8 mouse cellular contexts compared by ENCODE assay signal in the genomic region with DNA sequence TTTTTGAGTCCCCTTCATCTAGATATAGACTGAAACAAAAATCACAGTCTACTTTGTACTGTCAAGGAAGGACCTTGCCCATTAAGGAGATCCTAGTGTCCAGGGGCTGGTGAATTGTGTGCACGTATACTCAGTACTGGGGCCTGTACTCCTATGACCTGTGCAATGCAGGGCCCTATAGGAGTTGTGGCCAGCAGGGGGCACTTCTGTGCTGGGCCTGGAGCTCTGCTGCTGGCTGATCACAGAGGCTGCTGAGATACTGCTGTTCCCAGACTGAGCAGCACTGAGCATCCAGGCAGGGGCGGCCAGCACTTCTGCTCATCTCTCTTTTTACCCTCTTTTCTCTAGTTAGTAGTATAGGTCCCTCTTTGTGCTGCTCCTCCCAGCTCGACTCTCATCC. TPM values are rescaled to one million over a fixed set of nuclear protein-coding genes. Genes with fewer than 3 reads are reported as not detected.
DNase-seq lines count a peak whose midpoint lies in the region; ATAC-seq and TF ChIP-seq lines count a peak whose summit lies in the region.

No protein-coding gene starts in this region.

- H3K4me1 ChIP-seq in CH12.LX (ENCODE audit: control insufficient read depth in 1 of 2, insufficient read depth in 2 of 2) = peaks cover 0 to 15% of the 10 kb centered on the region in 2 experiments; a peak in 2 of 4 replicates
- no peaks in the 10 kb centered on the region for H3K4me1 ChIP-seq in cerebellum, adult 2 months (ENCODE audit: control insufficient read depth, insufficient read depth, low read length)
- peaks cover 9% of the 10 kb centered on the region; the same call in 1 of the 2 replicates for H3K4me1 ChIP-seq in hindbrain, embryonic 10.5 days (replicated peaks)
- H3K4me1 ChIP-seq in lung, embryonic 15.5 days = peaks cover 21% of the 10 kb centered on the region; the same call in 1 of the 2 replicates

- no peaks in the 10 kb centered on the region for H3K79me2 ChIP-seq in CH12.LX (replicated peaks; ENCODE audit: control insufficient read depth, extremely low read depth, insufficient read depth, poor library complexity, severe bottlenecking)

- ATAC-seq in lung, embryonic 15.5 days (ENCODE audit: borderline replicate concordance, extremely low read depth, low FRiP score, low TSS enrichment) = peak; percentile 63

- H3K9ac ChIP-seq in CH12.LX (ENCODE audit: insufficient read depth, low read depth) = no peak overlapping the region
- no peak overlapping the region for H3K9ac ChIP-seq in lung, embryonic 15.5 days

- peaks cover 59% of the 10 kb centered on the region for H3K27me3 ChIP-seq in CH12.LX (replicated peaks)
- no peaks in the 10 kb centered on the region for H3K27me3 ChIP-seq in cerebellum, adult 2 months (ENCODE audit: control insufficient read depth, insufficient read depth, low read length)
- H3K27me3 ChIP-seq in hindbrain, embryonic 10.5 days (ENCODE audit: insufficient read depth, poor library complexity, severe bottlenecking) = peaks cover 62% of the 10 kb centered on the region
- H3K27me3 ChIP-seq in lung, embryonic 15.5 days = no peaks in the 10 kb centered on the region

- peak; percentile 75 for TF ChIP-seq RAD21 in CH12.LX (IDR thresholded peaks at IDR 0.05; ENCODE audit: low read depth, low read length)

- no peaks in the 10 kb centered on the region for H3K36me3 ChIP-seq in CH12.LX (replicated peaks in 1 of 2; ENCODE audit: control insufficient read depth in 1 of 2, insufficient read depth in 1 of 2, low read length in 1 of 2)
- no peaks in the 10 kb centered on the region for H3K36me3 ChIP-seq in hindbrain, embryonic 10.5 days
- H3K36me3 ChIP-seq in lung, embryonic 15.5 days = no peaks in the 10 kb centered on the region

- H3K4me3 ChIP-seq in CH12.LX (replicated peaks in 1 of 3; ENCODE audit: low read depth in 2 of 3, low read length in 2 of 3, poor library complexity in 1 of 3) = no peak overlapping the region
- H3K4me3 ChIP-seq in cerebellum, adult 2 months (replicated peaks; ENCODE audit: insufficient read depth, low read depth, low read length) = no peak overlapping the region
- H3K4me3 ChIP-seq in hindbrain, embryonic 10.5 days = no peak overlapping the region
- no peak overlapping the region for H3K4me3 ChIP-seq in lung, embryonic 15.5 days

- H3K9me3 ChIP-seq in CH12.LX (replicated peaks; ENCODE audit: low read length) = no peaks in the 10 kb centered on the region
- no peaks in the 10 kb centered on the region for H3K9me3 ChIP-seq in hindbrain, embryonic 10.5 days
- no peaks in the 10 kb centered on the region for H3K9me3 ChIP-seq in lung, embryonic 15.5 days

- WGBS in cerebellum, adult 2 months = 26% methylated on average over 3 of the region's 3 CpGs
- WGBS in hindbrain, embryonic 10.5 days = 31% methylated on average over 3 of the region's 3 CpGs
- WGBS in lung, embryonic 15.5 days = 21% methylated on average over 3 of the region's 3 CpGs

- dilution Hi-C loops in CH12.LX (cut with MboI; ENCODE audit: extremely low pct_ligation_motif_present, extremely low pct_unique_long_range_greater_than_20kb, low sequenced_read_pairs) = no loop called here

- TF ChIP-seq POLR2A in CH12.LX (IDR thresholded peaks at IDR 0.05; ENCODE audit: low read depth, low read length) = no peak
- TF ChIP-seq POLR2A in cerebellum, adult 2 months (IDR thresholded peaks at IDR 0.05; ENCODE audit: borderline replicate concordance, insufficient read depth, low read length) = no peak

- peak; percentile 40 to 88; a peak in 2 of 4 replicates for TF ChIP-seq CTCF in CH12.LX (conservative IDR thresholded peaks at IDR 0.05 in 1 of 2, IDR thresholded peaks at IDR 0.05 in 1 of 2; ENCODE audit: low read depth in 2 of 2, low read length in 2 of 2)
- peak; percentile 81 for TF ChIP-seq CTCF in cerebellum, adult 2 months (IDR thresholded peaks at IDR 0.05; ENCODE audit: borderline replicate concordance, insufficient read depth, low read depth, low read length)

- no peak for TF ChIP-seq EP300 in CH12.LX (IDR thresholded peaks at IDR 0.05; ENCODE audit: low read length)

- DNase-seq in CH12.LX (ENCODE audit: extremely low read depth) = peak; percentile 74
- peak; percentile 74 to 80 for DNase-seq in cerebellum, adult 2 months
- DNase-seq in frontal cortex, adult 2 months (ENCODE audit: extremely low spot score in 1 of 2, low spot score in 1 of 2) = peak; percentile 68 to 95
- peak; percentile 84 for DNase-seq in hindbrain, embryonic 10.5 days (ENCODE audit: low spot score)
- DNase-seq in layer of hippocampus, adult 9-11 months = peak; percentile 90
- peak; percentile 93 for DNase-seq in retina, embryonic 14.5 days (ENCODE audit: low spot score)
- peak; percentile 88 for DNase-seq in thymus, postnatal 25 days

- no peak overlapping the region for H3K4me2 ChIP-seq in CH12.LX (ENCODE audit: insufficient read depth, low read depth, poor library complexity, severe bottlenecking)
- no peak overlapping the region for H3K4me2 ChIP-seq in lung, embryonic 15.5 days

- no peak overlapping the region for H3K27ac ChIP-seq in CH12.LX (ENCODE audit: insufficient read depth, low read depth)
- H3K27ac ChIP-seq in cerebellum, adult 2 months (ENCODE audit: insufficient read depth, low read length) = no peak overlapping the region
- H3K27ac ChIP-seq in hindbrain, embryonic 10.5 days = no peak overlapping the region
- H3K27ac ChIP-seq in lung, embryonic 15.5 days = no peak overlapping the region

- in situ Hi-C loops in CH12.LX (cut with MboI; ENCODE audit: low pct_ligation_motif_present, low pct_unique_long_range_greater_than_20kb, low sequenced_read_pairs) = loop anchor here (10.0 kb wide), 1 partner anchor 191 kb away; no protein-coding TSS in a partner anchor

TF ChIP-seq in CH12.LX, 34 proteins besides CTCF, POLR2A, EP300 and RAD21:
- TF ChIP-seq ZC3H11A (IDR thresholded peaks at IDR 0.05; ENCODE audit: low read depth, low read length) (peak; percentile 61), NELFE (IDR thresholded peaks at IDR 0.05; ENCODE audit: low read depth, low read length) (peak; percentile 33; the same call in 1 of the 2 replicates), ZKSCAN1 (IDR thresholded peaks at IDR 0.05; ENCODE audit: borderline replicate concordance, low read depth, low read length) (no peak), SMC3 (IDR thresholded peaks at IDR 0.05; ENCODE audit: low read depth, low read length) (peak; percentile 91)

RNA-seq across cellular contexts. Expression of gene Slc2a6, which starts 15.7 kb away (rescaled TPM):
- 49.8 and 55.9 TPM in 2 replicates for total RNA-seq in CH12.LX (2012; rRNA removed)
- 37.3 and 43.3 TPM in 2 replicates for total RNA-seq in CH12.LX (2014; rRNA removed)
- polyA plus RNA-seq in CH12.LX (2012; ENCODE audit: insufficient read length, low read depth) = 17.1 and 22.1 TPM in 2 replicates
- 45.4 and 49.8 TPM in 2 replicates for polyA plus RNA-seq in cerebellum, adult 2 months (2012; rRNA removed)
- 35.2 and 39.0 TPM in 2 replicates for polyA plus RNA-seq in frontal cortex, adult 2 months (2012; rRNA removed)
- 2.8 and 3.1 TPM in 2 replicates for polyA plus RNA-seq in hindbrain, embryonic 10.5 days (2016; fragmentation: Nextera tagmentation; extraction: Ambion mirVana)
- polyA plus RNA-seq in lung, embryonic 15.5 days (2015; fragmentation: Nextera tagmentation; extraction: Ambion mirVana) = 0.48 and 0.77 TPM in 2 replicates

RNA-seq across cellular contexts. Expression of gene Mymk, which starts 28.5 kb away (rescaled TPM):
- not detected in 2 replicates for total RNA-seq in CH12.LX (2012; rRNA removed)
- not detected in 2 replicates for total RNA-seq in CH12.LX (2014; rRNA removed)
- polyA plus RNA-seq in CH12.LX (2012; ENCODE audit: insufficient read length, low read depth) = not detected in 2 replicates
- 0.22 and 0.43 TPM in 2 replicates for polyA plus RNA-seq in cerebellum, adult 2 months (2012; rRNA removed)
- 0.65 and 0.74 TPM in 2 replicates for polyA plus RNA-seq in frontal cortex, adult 2 months (2012; rRNA removed)
- polyA plus RNA-seq in hindbrain, embryonic 10.5 days (2016; fragmentation: Nextera tagmentation; extraction: Ambion mirVana) = 0.11 and 0.29 TPM in 2 replicates
- polyA plus RNA-seq in lung, embryonic 15.5 days (2015; fragmentation: Nextera tagmentation; extraction: Ambion mirVana) = 0.49 and 0.76 TPM in 2 replicates

RNA-seq across cellular contexts. Expression of gene Cacfd1, which starts 33.7 kb away (rescaled TPM):
- total RNA-seq in CH12.LX (2012; rRNA removed) (9.9 and 10.3 TPM in 2 replicates), CH12.LX (2014; rRNA removed) (5.4 and 6.4 TPM in 2 replicates)
- polyA plus RNA-seq in CH12.LX (2012; ENCODE audit: insufficient read length, low read depth) = 18.8 and 20.2 TPM in 2 replicates
- 65.8 and 66.5 TPM in 2 replicates for polyA plus RNA-seq in cerebellum, adult 2 months (2012; rRNA removed)
- polyA plus RNA-seq in frontal cortex, adult 2 months (2012; rRNA removed) = 63.3 and 64.0 TPM in 2 replicates
- polyA plus RNA-seq in hindbrain, embryonic 10.5 days (2016; fragmentation: Nextera tagmentation; extraction: Ambion mirVana) = 93.2 and 96.9 TPM in 2 replicates
- polyA plus RNA-seq in lung, embryonic 15.5 days (2015; fragmentation: Nextera tagmentation; extraction: Ambion mirVana) = 59.0 and 60.9 TPM in 2 replicates

RNA-seq across cellular contexts. Expression of gene Adamtsl2, which starts 35.7 kb away (rescaled TPM):
- total RNA-seq in CH12.LX (2012; rRNA removed) (0.13 TPM in 1 of 2 replicates, not detected in the other), CH12.LX (2014; rRNA removed) (not detected in 2 replicates)
- not detected in 2 replicates for polyA plus RNA-seq in CH12.LX (2012; ENCODE audit: insufficient read length, low read depth)
- polyA plus RNA-seq in cerebellum, adult 2 months (2012; rRNA removed) = 3.8 and 4.1 TPM in 2 replicates
- 34.9 and 42.6 TPM in 2 replicates for polyA plus RNA-seq in frontal cortex, adult 2 months (2012; rRNA removed)
- polyA plus RNA-seq in hindbrain, embryonic 10.5 days (2016; fragmentation: Nextera tagmentation; extraction: Ambion mirVana) = 4.0 and 7.0 TPM in 2 replicates
- polyA plus RNA-seq in lung, embryonic 15.5 days (2015; fragmentation: Nextera tagmentation; extraction: Ambion mirVana) = 20.5 and 27.4 TPM in 2 replicates
